Mouse (Mus musculus): ENCODE data around the gene Tmpo.

Gene Tmpo

DNA sequence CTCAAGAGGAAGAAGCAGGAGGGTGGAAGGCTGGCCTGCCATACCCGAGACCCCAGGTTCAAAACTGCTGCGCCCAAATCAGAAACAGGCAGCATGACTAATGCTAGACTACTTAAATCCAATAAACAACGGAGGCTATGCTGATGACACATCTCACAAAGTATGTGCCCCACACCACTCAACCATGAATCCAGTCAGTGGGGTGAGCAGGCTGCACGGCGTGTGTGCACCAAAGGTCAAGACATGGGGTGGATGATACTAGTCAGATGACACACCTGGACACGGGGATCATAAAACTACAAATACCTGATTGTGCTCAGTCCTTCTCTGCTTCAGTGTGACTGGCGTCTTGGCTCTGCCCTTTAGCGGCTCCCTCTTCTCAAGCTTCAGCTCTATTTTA lies 22.7 kb downstream of the Tmpo start:
- no peak for DNase-seq (ENCODE audit: low read depth)

DNA sequence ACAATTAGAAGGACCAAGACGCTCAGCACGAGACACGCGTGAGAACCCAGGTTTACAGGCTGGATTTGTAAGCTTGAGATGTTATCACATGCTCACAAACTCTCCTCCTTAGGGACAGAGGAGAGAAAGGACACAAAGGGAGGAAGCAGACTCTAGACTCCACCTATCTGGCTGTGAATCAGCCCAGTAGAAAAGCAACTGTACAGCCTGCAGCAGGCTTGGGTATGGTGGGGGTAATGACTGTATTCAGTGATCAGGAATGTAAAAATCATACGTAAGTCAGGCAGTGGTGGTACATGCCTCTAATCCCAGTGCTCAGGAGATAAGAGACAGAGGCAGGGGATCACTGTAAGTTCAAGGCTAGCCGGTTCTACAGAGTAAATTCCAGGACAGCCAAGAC lies 24.8 kb downstream of the Tmpo start:
- DNase-seq (ENCODE audit: low read depth), result no peak

DNA sequence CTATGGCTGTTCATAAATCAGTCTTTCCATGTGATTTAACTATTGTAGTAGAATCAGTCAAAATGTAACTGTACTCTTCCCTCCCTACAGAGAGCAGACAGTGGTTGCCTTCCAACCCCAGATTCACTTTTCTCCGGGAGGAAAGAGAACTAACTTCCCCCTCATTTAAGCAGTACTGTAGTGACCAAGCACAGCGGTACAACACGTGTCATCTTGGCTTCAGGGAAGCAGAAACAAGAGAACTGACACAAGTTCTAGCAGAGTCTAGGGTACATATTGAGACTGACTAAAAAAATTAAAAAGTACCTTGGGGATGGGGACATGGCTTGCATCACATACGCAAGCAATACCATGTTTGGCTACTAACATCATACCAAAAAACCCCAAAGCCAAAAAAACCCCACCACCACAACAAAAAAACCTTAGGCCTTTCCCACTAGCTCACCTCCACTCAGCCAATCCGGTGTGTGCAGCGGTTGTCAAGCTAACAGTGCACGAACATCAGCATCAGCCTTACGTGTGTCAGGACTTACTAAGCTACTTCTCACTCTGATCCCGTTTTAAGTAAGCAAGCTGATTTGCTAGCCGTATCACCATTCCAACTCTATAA lies 27.1 kb downstream of the Tmpo start:
- peak; percentile 38 for DNase-seq (ENCODE audit: low read depth)

DNA sequence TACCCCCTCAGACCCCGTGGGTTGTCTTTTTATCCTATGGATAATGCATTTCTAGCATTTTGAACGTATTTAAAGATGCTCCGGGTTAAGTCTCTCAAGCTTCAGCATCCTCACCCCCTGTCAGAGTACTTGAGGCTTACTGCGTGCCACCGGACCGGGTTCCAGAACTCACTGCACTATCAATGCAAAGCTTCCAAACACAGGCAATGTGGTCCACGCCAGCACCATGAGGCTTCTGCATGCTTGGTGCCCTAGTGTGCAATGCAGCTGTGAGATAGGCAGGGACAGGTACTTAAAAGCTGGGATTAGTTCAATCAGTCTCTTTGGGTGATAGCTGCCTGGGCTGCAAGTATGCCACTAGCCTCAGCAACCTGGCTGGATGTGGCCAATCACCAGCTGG lies 35.7 kb downstream of the Tmpo start:
- no peak for DNase-seq (ENCODE audit: low read depth)

DNA sequence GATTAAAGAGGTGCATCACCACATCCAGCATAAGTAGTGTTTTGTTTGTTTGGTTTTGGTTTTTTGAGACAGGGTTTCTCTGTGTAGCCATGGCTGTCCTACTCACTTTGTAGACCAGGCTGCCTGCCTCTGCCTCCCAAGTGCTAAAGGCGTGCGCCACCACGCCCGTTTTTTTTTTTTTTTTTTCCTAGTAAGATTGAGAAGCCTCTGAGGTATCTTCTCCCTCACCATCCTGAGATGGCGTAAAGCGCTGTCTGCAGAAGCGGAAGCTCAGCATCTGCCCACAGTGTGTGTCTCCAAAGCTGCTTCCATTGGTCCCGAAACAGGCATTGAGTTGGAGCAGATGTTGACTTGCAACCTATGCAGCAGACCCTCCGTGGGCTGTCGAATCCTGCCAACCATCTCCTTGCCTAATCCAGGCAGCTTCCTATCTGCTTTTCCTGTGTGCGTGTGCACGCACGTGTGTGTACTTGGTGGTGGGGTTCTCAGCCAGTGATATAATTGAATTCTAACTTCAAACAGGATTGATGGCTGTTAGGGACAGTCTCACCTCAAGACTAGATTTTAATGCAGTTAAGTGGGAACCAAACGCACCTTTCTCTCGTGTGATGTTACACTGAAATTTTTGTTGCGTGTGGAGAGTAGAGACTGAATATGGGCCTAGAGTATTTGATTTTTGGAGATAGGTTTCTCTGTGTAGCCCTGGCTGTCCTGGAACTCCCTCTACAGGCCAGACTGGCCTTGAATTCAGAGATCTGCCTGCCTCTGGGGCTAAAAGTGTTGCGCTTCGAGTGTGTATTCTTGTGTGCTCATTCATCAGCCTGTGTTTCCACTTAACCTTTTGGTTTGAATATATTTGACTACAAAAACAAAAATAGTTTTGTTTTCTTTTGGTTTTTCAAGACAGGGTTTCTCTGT lies 37.5 kb downstream of the Tmpo start:
- DNase-seq (ENCODE audit: low read depth), result no peak

DNA sequence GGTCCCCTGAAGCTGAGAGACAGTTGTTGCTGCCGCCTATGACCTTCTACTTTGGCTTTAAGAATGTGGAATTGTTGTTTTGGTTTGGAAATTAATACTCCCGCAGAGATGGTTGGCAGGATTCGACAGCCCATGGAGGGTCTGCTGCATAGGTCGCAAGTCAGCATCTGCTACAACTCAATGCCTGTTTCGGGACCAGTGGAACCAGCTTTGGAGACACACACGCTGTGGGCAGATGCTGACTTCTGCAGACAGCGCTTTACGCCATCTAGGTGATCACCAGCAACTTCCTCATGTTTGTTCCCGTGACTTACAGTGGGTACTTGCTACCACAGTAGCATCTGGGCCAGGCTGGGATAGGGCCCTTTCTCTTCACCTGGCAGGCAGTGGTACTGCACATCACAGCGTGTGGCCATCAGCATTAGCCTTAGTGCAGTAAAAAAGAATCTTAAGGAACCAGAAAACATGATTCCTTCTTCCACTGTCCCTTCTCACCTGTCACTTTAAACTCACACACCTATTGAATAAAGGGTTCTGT lies 38.4 kb downstream of the Tmpo start:
- peak; percentile 26 for DNase-seq (ENCODE audit: low read depth)

DNA sequence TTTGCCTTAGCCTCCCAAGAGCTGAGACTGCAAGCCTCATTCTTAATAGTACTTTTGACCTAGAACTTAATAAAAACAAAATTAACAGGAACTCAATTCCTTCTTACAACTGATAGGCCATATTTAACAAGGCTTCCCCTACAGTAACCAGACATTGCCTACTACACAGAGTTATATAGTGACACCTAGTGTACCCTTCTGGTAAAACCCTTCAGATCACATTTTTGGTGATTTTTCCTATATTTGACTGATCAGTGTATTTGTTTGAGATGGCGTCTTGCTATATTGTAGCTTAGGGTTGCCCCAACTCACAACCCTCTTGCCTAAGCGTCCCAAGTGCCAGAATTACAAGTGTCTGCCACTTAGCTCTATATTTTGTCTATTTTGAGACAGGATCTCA lies 39.6 kb downstream of the Tmpo start:
- peak; percentile 84 for DNase-seq (ENCODE audit: low read depth)

DNA sequence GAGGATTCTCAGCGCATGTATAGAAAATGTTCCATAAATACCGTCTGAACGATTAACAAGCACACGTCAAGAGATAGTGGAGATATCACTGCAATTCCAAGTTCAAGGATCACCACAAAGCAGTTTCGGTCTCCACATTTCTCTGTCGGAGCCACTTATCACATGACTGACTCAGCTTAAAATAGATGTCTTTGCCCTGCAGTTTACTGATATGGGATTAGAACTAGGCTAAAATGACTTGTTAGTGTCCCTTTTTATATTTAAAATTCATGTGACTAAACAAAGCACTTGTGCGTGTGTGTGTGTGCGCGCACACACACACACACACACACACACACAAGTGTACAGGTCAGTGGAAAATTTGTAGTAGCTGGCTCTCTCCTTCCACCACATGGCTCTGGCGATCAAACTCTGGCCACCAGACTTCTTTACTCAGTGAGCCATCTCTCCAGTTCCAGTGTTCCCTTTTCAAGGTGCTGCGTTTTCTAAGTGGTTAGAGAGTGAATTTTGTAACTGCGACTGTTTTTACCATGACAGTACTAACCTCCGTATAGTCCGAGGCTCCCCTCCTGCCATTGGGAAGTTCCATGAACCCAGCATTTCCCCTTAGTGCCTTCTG lies 41.9 kb downstream of the Tmpo start:
- no peak for DNase-seq (ENCODE audit: low read depth)

DNA sequence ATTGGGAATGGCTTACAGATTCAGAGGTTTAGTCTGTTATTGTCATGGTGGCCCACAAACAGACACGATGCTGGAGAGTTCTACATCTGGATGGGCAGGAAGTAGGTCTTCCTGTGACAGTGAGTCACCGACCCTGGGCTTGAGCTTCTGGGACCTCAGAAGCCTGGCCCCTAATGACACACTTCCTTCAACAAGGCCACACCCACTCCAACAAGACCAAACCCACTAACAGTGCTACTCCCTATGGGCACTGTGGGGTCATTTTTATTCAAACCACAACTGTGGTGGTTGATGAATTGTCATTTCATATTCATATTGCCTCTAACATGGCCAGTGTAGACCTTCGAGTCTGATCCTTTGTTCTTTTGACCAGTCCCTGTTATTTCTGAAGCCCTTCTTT lies 42.8 kb downstream of the Tmpo start:
- no peak for DNase-seq (ENCODE audit: low read depth)

DNA sequence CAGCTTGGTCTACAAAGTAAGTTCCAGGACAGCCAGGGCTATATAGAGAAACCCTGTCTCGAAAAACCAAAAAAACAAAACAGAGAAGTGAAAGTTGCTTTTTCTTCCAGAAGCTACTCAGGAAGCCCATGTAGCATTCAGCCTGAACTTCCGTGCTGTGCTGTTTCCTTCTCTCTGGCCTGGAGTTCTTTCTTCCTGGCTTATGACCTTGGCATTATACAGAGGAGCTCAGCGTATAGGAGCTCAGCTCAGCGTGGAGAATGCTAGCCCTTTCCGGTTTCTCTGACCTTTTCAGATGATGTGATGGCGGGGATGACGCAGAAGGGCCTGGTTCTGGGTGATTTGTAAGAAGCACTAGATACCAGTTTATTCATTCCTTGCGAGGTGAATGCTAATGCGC lies 43.7 kb downstream of the Tmpo start:
- DNase-seq (ENCODE audit: low read depth), result no peak

DNA sequence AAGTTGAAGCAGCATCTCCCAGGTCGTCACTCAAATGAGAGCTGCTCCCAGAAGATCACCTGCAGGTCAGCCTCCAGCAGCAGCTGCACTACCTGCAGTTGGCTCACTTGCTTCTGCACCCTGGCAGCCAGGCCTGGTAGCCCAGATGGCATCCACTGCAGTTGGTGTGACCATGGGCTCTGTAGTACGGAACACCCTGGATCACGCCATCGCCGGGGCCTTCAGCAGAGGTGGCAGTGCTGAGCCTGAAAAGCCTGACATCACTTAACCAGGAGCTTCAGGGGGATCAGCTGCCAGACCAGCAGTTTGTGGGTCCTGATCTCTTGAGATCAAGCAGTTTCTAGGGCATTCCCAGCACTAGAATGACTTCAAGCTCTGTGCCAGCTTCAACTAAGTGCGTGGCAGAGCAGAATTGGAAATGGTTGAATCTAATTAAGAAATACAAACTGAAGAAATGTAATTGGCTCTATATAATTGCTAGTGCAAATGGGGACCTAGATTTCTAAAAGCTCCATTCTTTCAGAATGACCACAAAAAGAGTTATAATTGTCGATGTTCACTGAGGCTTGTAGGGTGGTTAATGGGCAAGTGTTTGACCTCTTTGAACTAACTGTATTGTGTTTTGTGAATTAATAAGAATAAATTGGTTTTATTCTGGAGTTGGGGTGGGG lies 45.7 kb downstream of the Tmpo start:
- DNase-seq (ENCODE audit: low read depth), result no peak

DNA sequence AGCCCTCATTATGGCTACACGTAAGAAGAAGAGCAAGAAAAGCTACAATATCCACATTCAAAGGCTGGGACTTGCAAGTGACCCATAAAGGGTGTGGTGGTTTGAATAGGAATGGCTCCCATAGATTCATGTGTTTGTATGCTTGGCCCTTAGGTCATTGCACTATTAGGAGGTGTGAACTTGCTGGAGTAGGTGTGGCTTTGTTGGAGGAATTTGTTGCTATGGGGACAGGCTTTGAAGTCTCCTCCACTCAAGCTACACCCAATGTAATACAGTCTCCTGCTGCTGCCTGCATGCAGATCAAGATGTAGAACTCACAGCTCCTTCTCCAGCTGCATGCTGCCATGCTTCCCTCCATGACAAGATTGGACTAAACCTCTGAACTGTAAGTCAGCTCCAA lies 49.5 kb downstream of the Tmpo start:
- DNase-seq (ENCODE audit: low read depth), result no peak

DNA sequence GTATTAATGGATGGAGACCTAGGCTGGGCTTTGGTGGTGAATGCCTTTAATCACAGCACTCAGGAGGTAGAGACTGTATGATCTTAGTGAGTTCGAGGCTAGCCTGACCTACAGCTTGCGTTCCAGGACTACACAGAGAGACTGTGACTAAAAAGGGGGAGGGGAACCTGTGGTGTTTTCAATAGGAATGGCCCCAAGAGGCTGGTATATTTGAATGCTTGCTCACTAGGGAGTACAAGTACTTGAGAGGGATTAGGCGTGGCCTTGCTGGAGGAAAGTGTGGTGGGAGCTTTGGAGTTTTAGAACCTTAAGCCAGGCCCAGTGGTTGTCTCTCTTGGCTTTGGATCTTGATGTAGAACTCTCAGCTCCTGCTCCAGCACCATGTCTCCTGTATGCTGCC lies 50.3 kb downstream of the Tmpo start:
- DNase-seq (ENCODE audit: low read depth), result no peak

DNA sequence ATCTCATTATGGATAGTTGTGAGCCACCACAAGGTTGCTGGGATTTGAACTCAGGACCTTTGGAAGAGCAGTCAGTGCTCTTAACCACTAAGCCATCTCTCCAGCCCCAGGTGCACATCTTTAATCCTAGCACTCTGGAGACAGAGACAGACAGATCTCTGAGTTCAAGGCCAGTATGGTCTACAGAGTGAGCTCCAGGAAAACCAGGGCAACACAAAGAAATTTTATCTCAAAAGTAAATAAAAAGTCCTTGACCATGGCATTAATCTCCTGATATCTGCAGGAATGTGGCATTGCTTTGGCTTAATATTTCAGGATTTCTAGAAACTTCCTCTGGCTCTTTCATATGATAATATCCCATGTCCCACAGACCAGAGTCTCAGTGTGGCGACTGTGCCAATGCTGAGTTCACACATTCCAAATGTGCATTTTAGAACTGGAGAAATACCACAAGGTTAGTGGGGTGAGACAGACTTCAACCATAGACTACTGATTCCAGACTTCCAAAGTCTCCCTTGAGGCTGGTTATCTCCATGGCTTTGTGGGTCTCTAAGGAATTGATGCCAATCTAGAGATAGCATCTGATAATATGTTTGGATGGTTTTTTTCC lies 52.5 kb downstream of the Tmpo start:
- DNase-seq (ENCODE audit: low read depth), result no peak

DNA sequence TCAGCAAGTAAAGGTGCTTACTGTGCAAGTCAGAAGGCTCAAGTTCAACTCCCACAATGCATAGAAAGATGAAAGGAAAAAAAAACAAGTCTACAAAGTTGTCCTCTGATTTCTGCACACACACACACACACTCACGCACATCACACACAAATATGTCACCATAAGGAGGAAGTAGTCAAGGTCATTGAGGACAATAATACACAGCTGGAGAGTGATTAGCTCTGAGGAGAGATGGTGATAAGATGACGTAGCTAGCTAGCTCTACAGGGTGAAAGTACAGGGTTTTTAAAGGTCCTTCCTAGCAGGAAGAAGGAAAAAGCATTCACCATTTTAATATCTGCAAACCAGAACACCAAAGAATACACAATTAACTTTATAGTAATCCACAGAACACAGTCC lies 53.7 kb downstream of the Tmpo start:
- DNase-seq (ENCODE audit: low read depth), result no peak

DNA sequence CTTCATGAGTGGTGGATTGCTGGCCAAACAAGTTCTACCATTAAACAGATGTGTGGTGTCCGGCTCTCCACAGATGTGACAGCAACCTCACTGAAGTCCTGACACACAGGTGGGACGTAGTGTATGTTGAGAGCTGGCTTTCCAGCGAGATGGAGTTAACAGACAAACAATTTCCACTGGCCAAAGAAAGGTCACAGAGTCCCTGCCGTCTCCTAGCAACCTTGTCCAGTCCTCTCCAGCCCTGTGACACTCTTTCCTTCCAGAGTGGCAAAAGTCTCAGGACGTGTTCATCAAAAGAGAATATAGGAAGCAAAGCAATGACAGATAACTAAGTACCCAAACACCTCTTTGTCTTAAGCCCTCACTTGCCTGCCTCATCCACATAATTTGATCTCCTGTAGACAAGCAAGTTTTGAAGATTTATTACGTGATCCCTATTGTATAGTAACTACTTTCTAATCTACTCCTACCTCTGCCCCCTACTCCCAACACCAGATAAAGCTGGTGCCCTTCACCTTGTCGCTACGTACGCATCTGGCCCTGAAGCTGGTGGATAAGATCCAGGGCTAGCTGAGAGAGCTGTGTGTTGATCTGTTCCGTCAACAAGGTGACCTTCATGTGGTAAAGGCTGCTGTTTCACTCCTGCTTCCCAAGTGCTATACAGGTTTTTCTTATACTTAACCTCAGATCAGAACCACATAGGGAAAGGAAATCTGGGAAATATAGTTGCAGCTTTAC lies 54.3 kb downstream of the Tmpo start:
- no peak for DNase-seq (ENCODE audit: low read depth)

DNA sequence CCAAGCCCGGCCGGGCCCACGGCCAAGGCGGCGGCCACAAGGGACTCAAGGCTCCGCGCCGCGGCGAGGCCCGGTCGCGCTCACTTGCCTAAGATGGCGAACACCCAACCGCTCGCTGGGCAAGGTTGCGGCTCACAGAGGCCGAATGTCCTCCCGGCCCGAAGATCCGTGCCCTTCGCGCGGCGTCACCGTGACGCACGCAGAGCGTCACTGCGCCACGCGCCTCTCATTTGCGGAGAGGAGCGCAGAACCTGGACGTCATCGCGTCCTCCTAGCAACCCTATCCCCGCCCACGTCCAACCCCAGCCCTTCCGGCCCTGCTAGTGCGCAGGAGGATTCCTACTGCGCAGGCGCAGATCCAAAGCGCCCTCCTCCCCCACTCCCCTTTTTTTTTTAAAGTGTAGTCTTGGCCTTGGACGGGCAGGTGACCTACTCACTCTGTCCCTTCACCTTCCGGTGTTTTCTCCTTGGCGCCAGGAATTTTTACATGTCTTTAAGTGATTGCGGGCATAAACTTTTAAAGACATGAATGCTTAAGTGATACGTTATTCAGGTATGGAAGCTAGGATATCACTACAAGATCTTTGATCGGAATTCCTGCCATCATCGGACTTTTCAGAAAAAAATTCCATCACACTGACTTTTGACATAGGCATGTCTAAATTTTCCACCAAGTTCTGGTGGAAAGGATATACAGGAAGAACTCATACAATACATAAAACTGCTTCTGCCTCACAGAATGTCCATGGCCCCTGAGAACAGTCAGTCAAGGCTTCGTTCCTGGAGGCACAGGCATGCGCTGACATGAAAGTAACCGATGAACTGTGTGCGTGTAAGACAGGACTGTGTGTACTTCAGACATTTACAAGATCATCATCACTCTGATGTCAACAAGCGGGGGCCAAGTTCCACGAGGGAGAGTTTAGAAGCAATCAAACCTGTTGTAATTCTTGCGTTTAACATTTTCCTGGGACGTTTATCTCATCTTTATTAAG lies 57.0 kb downstream of the Tmpo start, which contains the start of gene Slc25a3:
Gene Slc25a3, minus strand, starts transcription at position 232 of the 995 bp plus-strand sequence.
- DNase-seq (ENCODE audit: low read depth), result peak; percentile 99

DNA sequence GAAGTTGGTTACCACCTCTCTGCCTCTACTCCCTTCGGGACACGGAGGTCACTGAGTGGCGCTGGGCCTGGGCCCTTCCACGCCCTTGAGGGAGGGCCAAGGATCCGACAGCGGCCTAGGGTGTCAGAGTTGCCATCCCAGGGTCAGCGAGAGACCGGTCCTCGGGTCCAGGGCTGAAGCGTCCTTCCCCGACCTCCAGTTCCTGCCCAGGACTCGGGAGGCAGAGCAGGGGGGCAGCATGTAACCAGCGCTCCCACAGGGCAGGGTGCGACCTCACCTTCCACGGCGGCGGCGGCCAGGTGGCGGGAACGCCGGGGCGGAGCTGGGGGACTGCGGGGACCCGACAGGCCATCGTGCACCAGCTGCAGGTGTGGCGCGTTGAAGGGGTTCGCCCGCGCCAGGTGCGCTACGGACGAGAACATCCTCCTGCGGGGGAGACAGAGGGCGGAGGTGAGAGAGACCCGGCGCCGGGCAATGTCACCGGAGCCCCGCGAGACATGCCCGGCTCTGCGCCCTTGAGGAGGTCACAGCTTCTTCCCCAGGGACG lies 57.8 kb downstream of the Tmpo start:
- DNase-seq (ENCODE audit: low read depth), result no peak

DNA sequence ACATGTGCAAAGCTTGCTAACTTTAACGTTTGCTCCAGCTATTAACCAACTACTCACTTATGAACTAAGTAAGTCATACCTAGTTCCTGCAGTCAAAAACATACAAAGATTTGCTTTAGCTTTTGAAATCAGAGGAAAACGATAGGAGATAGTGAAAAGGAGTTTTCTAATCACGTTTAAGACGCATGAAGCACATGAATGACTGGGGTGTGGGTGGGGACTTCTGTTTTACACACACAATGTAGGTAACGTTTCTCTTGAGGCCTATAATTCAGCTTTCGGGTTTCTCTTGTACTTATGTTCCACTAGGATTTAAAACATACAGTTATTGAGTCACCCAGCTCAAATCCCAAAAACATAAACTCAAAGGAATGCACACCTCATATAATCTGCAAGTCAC lies 58.5 kb downstream of the Tmpo start:
- peak; percentile 56 for DNase-seq (ENCODE audit: low read depth)

DNA sequence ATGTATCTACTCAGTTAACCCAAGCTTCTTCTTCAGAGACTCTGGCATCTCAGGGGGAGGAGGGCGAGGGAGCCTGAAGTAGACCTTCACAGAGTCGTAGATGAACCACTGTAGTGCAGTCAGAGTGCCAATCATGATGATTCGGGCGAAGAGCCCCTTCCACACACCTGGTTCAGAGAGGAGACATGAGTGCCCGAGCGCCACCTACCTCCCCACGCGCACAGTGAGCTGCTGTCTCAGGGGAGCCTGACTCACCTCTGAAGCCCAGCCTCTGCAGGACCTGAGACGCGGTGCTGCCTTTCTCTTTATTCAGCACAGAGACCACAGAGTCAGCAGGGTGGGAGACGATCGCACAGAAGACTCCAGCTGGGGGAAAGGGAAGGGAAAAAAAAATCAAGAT lies 64.2 kb downstream of the Tmpo start:
- no peak for DNase-seq (ENCODE audit: low read depth)
